In the genomic region with DNA sequence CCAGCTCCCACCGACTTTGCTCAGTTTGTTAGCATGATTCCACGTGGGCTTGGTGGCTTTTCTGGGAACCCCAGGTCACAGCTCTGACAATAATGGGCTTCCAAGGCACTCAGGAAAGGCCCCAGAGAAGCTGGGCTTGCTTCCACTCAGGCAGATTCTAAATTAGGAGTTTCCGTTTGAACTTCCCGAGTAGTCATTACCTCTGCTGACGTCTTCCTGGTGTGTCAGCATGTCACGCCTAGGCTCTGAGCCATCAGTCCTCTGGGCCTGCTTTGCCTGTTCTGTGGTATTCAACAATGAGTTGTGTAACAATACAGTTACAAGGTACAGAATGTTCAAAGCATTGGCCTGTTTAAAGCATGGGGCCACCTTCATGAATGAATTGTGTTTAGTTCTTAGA, we compare ENCODE assay signal across 7 mouse cellular contexts. TPM values are rescaled to one million over a fixed set of nuclear protein-coding genes. Genes with fewer than 3 reads are reported as not detected.
DNase-seq lines count a peak whose midpoint lies in the region; ATAC-seq lines count a peak whose summit lies in the region.

No protein-coding gene starts in this region.

- WGBS in kidney, embryonic 15.5 days: 72% methylated on average over 6 of the region's 6 CpGs

- no peak for ATAC-seq in kidney, embryonic 15.5 days (replicated peaks; ENCODE audit: low FRiP score)

- no peaks in the 10 kb centered on the region for H3K9me3 ChIP-seq in kidney, embryonic 15.5 days (replicated peaks)

- no peak overlapping the region; the same call in 1 of the 2 replicates for H3K9ac ChIP-seq in kidney, embryonic 15.5 days

- no peak overlapping the region for H3K4me3 ChIP-seq in kidney, embryonic 15.5 days (replicated peaks)

- peaks cover 46% of the 10 kb centered on the region for H3K4me1 ChIP-seq in kidney, embryonic 15.5 days

- H3K27me3 ChIP-seq in kidney, embryonic 15.5 days: peaks cover 28% of the 10 kb centered on the region

- DNase-seq in right cerebral cortex, adult 18-20 months: peak; percentile 26
- DNase-seq in right cerebral cortex, postnatal 14 days: no peak
- DNase-seq in gastrocnemius, postnatal 14 days: peak; percentile 36
- DNase-seq in right cerebral cortex, postnatal 25 days: peak; percentile 14
- no peak for DNase-seq in frontal cortex, postnatal 25 days (ENCODE audit: low spot score in 2 of 2)
- no peak for DNase-seq in B cell, adult 2 months

- H3K27ac ChIP-seq in kidney, embryonic 15.5 days: peak overlapping the region; percentile 75

- H3K36me3 ChIP-seq in kidney, embryonic 15.5 days: peaks cover 24% of the 10 kb centered on the region; the same call in 1 of the 2 replicates

- intact Hi-C loops in gastrocnemius, postnatal 14 days (cut with DNase I; ENCODE audit: low total_unique reads): loop anchor here (5.0 kb wide), 1 partner anchor 219 kb away; no protein-coding TSS in a partner anchor

- 0 out of 2 replicates have a peak overlapping the region, but pooled peaks have one; percentile 3 for H3K4me2 ChIP-seq in kidney, embryonic 15.5 days

RNA-seq across cellular contexts. Expression of a gene that starts 7.4 kb away (rescaled TPM):
- 100 to 1,000 TPM in 1 of 2 experiments, 10 to 100 TPM in 1; 92.1 to 338 TPM for total RNA-seq in gastrocnemius, postnatal 14 days (2021)
- polyA plus RNA-seq in kidney, embryonic 15.5 days (2015; fragmentation: Nextera tagmentation; extraction: Ambion mirVana): 96.7 and 115 TPM in 2 replicates

Comparison
In these comparisons a context has a peak if more than half of its experiments do, and no peak if none do; other contexts are left out.
1. DNase-seq: peak in right cerebral cortex, adult 18-20 months (single experiment), gastrocnemius, postnatal 14 days (single experiment) and right cerebral cortex, postnatal 25 days (single experiment); none in right cerebral cortex, postnatal 14 days (single experiment), frontal cortex, postnatal 25 days (0 of 2) and B cell, adult 2 months (0 of 2).